ENCODE assay signal across 17 mouse cellular contexts in genomic region chr13:59472222-59472621, GRCm38 (mm10).
DNase-seq lines count a peak whose midpoint lies in the region; ATAC-seq and TF ChIP-seq lines count a peak whose summit lies in the region.
"Had no signal": no experiment of that assay in that cellular context is flagged by ENCODE, and none has a peak within 500 bp of the region (broad histone marks: within the 10 kb centered on the region; RNA-seq: fewer than 3 reads in every experiment).

No protein-coding gene starts in this region.

- H3K4me3 ChIP-seq in cerebellum, adult 2 months (replicated peaks; ENCODE audit: insufficient read depth, low read depth, low read length), result no peak overlapping the region
- no peak overlapping the region for H3K4me3 ChIP-seq in hindbrain, postnatal 0 days (ENCODE audit: low read length)
- H3K4me3 ChIP-seq in hindbrain, embryonic 16.5 days (ENCODE audit: low read length), result no peak overlapping the region
- H3K4me3 ChIP-seq in layer of hippocampus, adult 2 months, result no peak overlapping the region
- H3K4me3 ChIP-seq: embryonic facial prominence, embryonic 10.5 days; hindbrain, embryonic 15.5 days; limb, embryonic 12.5 days; liver, embryonic 12.5 days; stomach, embryonic 15.5 days had no signal

- peaks cover 10% of the 10 kb centered on the region for H3K4me1 ChIP-seq in cerebellum, adult 2 months (ENCODE audit: control insufficient read depth, insufficient read depth, low read length)
- H3K4me1 ChIP-seq in hindbrain, postnatal 0 days (ENCODE audit: insufficient read depth, low read length), result no peaks in the 10 kb centered on the region
- H3K4me1 ChIP-seq in hindbrain, embryonic 16.5 days (ENCODE audit: control insufficient read depth, insufficient read depth, low read depth, low read length), result peaks cover 11% of the 10 kb centered on the region; the same call in 1 of the 2 replicates
- H3K4me1 ChIP-seq: embryonic facial prominence, embryonic 10.5 days; liver, embryonic 12.5 days had no signal

- TF ChIP-seq POLR2A in cerebellum, adult 2 months (IDR thresholded peaks at IDR 0.05; ENCODE audit: borderline replicate concordance, insufficient read depth, low read length), result no peak

- 0 out of 2 replicates have a peak, but pooled peaks have one; percentile 16 for TF ChIP-seq CTCF in cerebellum, adult 2 months (IDR thresholded peaks at IDR 0.05; ENCODE audit: borderline replicate concordance, insufficient read depth, low read depth, low read length)
- 0 out of 2 replicates have a peak, but pooled peaks have one; percentile 9 for TF ChIP-seq CTCF in hindbrain, postnatal 0 days (IDR thresholded peaks at IDR 0.05; ENCODE audit: low read depth)
- peak; percentile 77 for TF ChIP-seq CTCF in layer of hippocampus, adult 2 months (conservative IDR thresholded peaks at IDR 0.05)

- H3K27ac ChIP-seq in cerebellum, adult 2 months (ENCODE audit: insufficient read depth, low read length), result no peak overlapping the region
- H3K27ac ChIP-seq in hindbrain, postnatal 0 days, result no peak overlapping the region
- no peak overlapping the region for H3K27ac ChIP-seq in hindbrain, embryonic 16.5 days (ENCODE audit: low read depth, low read length)
- no peak overlapping the region for H3K27ac ChIP-seq in layer of hippocampus, adult 2 months
- H3K27ac ChIP-seq: embryonic facial prominence, embryonic 10.5 days; hindbrain, embryonic 15.5 days; limb, embryonic 12.5 days; liver, embryonic 12.5 days; stomach, embryonic 15.5 days had no signal

- DNase-seq in cerebellum, adult 2 months, result no peak
- no peak for DNase-seq in hindbrain, postnatal 0 days (ENCODE audit: low spot score)
- no peak for DNase-seq in layer of hippocampus, adult 2 months (ENCODE audit: low spot score in 2 of 2)
- DNase-seq in layer of hippocampus, adult 11-12 months (ENCODE audit: low spot score), result no peak
- DNase-seq in thymus, postnatal 4 days, result peak; percentile 45
- no peak for DNase-seq in thymus, postnatal 14 days
- DNase-seq: heart, postnatal 4 days; layer of hippocampus, adult 9-11 months; retina, postnatal 1 day; thymus, adult 2 months had no signal

- no peak overlapping the region for H3K4me2 ChIP-seq in hindbrain, postnatal 0 days (ENCODE audit: low read depth, low read length)
- H3K4me2 ChIP-seq in hindbrain, embryonic 16.5 days (ENCODE audit: low read length), result no peak overlapping the region
- H3K4me2 ChIP-seq: hindbrain, embryonic 15.5 days; limb, embryonic 12.5 days; liver, embryonic 12.5 days; stomach, embryonic 15.5 days had no signal

- H3K27me3 ChIP-seq in cerebellum, adult 2 months (ENCODE audit: control insufficient read depth, insufficient read depth, low read length), result no peaks in the 10 kb centered on the region
- no peaks in the 10 kb centered on the region for H3K27me3 ChIP-seq in hindbrain, postnatal 0 days (ENCODE audit: insufficient read depth, low read length)
- H3K27me3 ChIP-seq in hindbrain, embryonic 16.5 days (replicated peaks; ENCODE audit: control insufficient read depth, insufficient read depth, low read length), result no peaks in the 10 kb centered on the region
- H3K27me3 ChIP-seq: hindbrain, embryonic 15.5 days; limb, embryonic 12.5 days; liver, embryonic 12.5 days; stomach, embryonic 15.5 days had no signal

- no peak for ATAC-seq in cerebellum, adult (ENCODE audit: insufficient number of reproducible peaks, low FRiP score, low TSS enrichment)
- ATAC-seq in hindbrain, postnatal 0 days, result no peak
- no peak for ATAC-seq in hindbrain, embryonic 16.5 days
- ATAC-seq: liver, embryonic 12.5 days had no signal

- H3K9ac ChIP-seq in hindbrain, postnatal 0 days (replicated peaks; ENCODE audit: low read length), result no peak overlapping the region
- no peak overlapping the region for H3K9ac ChIP-seq in hindbrain, embryonic 16.5 days (ENCODE audit: low read depth, low read length)
- H3K9ac ChIP-seq: hindbrain, embryonic 15.5 days; limb, embryonic 12.5 days; liver, embryonic 12.5 days; stomach, embryonic 15.5 days had no signal

- H3K9me3 ChIP-seq in hindbrain, postnatal 0 days (ENCODE audit: low read length), result no peaks in the 10 kb centered on the region
- H3K9me3 ChIP-seq in hindbrain, embryonic 16.5 days (ENCODE audit: control insufficient read depth, low read length), result no peaks in the 10 kb centered on the region
- H3K9me3 ChIP-seq: embryonic facial prominence, embryonic 10.5 days; hindbrain, embryonic 15.5 days; limb, embryonic 12.5 days; liver, embryonic 12.5 days; stomach, embryonic 15.5 days had no signal

- H3K36me3 ChIP-seq in hindbrain, postnatal 0 days (ENCODE audit: insufficient read depth, low read length), result peaks cover 9% of the 10 kb centered on the region; the same call in 1 of the 2 replicates
- peaks cover 11% of the 10 kb centered on the region for H3K36me3 ChIP-seq in hindbrain, embryonic 16.5 days (ENCODE audit: control insufficient read depth, insufficient read depth, low read length)

- WGBS in cerebellum, adult 2 months, result 63% methylated on average over 5 of the region's 5 CpGs
- WGBS in hindbrain, postnatal 0 days, result 86% methylated on average over 5 of the region's 5 CpGs
- WGBS in hindbrain, embryonic 16.5 days, result 89% methylated on average over 5 of the region's 5 CpGs

Comparison
In these comparisons a context has a peak if more than half of its experiments do, and no peak if none do; other contexts are left out.
1. CTCF ChIP-seq: peak in every context shown above with its lines; median percentile 77 in layer of hippocampus, adult 2 months; 16 in cerebellum, adult 2 months; 9 in hindbrain, postnatal 0 days.